Comparison of ENCODE assay signal across 8 mouse cellular contexts in the genomic region with DNA sequence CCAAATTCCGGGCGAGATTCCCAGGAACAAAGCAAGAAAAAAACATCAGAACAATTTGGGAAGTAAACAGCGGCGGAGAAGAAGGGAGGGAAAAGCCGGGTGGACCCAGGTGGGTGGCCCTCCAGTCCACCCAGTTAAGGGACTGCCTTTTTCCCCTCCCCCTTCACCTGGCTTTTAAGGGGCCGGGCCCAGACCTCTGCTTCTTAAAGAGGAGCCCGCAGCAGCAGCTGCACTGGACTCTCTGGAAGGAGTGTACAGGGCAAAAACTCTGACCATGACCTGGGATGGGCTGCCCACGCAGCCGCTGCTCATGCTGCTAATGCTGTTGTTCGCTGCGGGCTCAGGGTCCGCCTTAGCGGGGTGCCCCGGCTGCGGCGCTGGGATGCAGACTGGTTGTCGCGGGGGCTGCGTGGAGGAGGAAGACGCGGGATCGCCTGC. TPM values are rescaled to one million over a fixed set of nuclear protein-coding genes. Genes with fewer than 3 reads are reported as not detected.
DNase-seq lines count a peak whose midpoint lies in the region; ATAC-seq and TF ChIP-seq lines count a peak whose summit lies in the region.
"Had no signal": no experiment of that assay in that cellular context is flagged by ENCODE, and none has a peak within 500 bp of the region (broad histone marks: within the 10 kb centered on the region; RNA-seq: fewer than 3 reads in every experiment).

Gene Igfbp6 (plus strand): TSS at position 89 of the 438 bp plus-strand sequence.

- no peaks in the 10 kb centered on the region for H3K9me3 ChIP-seq in ES-E14 (ENCODE audit: control insufficient read depth, insufficient read depth, low read depth, low read length)
- no peaks in the 10 kb centered on the region for H3K9me3 ChIP-seq in intestine, embryonic 14.5 days (ENCODE audit: control insufficient read depth, low read length)

- peak within 1 kb of the TSS; percentile 50 for H3K4me3 ChIP-seq in C2C12 (ENCODE audit: insufficient read depth, poor library complexity, severe bottlenecking)
- H3K4me3 ChIP-seq in ES-E14 (ENCODE audit: insufficient read depth in 1 of 2, low read depth in 1 of 2, low read length in 2 of 2, poor library complexity in 1 of 2, severe bottlenecking in 1 of 2) = peak within 1 kb of the TSS; percentile 44 to 54
- H3K4me3 ChIP-seq in intestine, embryonic 14.5 days (ENCODE audit: low read depth, low read length) = peak within 1 kb of the TSS; percentile 20

- peak within 1 kb of the TSS; percentile 86 for H3ac ChIP-seq in C2C12 (ENCODE audit: control insufficient read depth, insufficient read length, low read depth)

- DNase-seq in ES-E14 (ENCODE audit: low read depth, low spot score) = no peak
- peak; percentile 59 for DNase-seq in gastrocnemius, postnatal 25 days
- no peak for DNase-seq in intestine, embryonic 14.5 days (ENCODE audit: low spot score)
- DNase-seq in lung, postnatal 25 days (ENCODE audit: low spot score) = peak; percentile 43
- peak; percentile 34 for DNase-seq in urinary bladder, postnatal 25 days (ENCODE audit: low spot score)
- no peak for DNase-seq in layer of hippocampus, adult 9-10 months (ENCODE audit: low spot score)

- H3K79me3 ChIP-seq in C2C12 (ENCODE audit: low read depth) = no peaks in the 10 kb centered on the region

- H3K36me3 ChIP-seq in C2C12 (ENCODE audit: control insufficient read depth, insufficient read depth) = peaks cover 14% of the 10 kb centered on the region
- no peaks in the 10 kb centered on the region for H3K36me3 ChIP-seq in ES-E14 (ENCODE audit: control insufficient read depth, insufficient read depth, low read length, poor library complexity, severe bottlenecking)
- no peaks in the 10 kb centered on the region for H3K36me3 ChIP-seq in intestine, embryonic 14.5 days (ENCODE audit: control insufficient read depth, insufficient read depth, low read length)

- in situ Hi-C loops in ES-E14 (cut with MboI; ENCODE audit: low sequenced_read_pairs in 2 of 2, unreplicated experiment in 2 of 2) = no loop called here

- peaks cover 0 to 2% of the 10 kb centered on the region in 2 experiments; a peak in 1 of 4 replicates for H3K4me1 ChIP-seq in ES-E14 (ENCODE audit: control insufficient read depth in 2 of 2, insufficient read depth in 2 of 2, low read length in 2 of 2, poor library complexity in 1 of 2)
- H3K4me1 ChIP-seq in intestine, embryonic 14.5 days (replicated peaks; ENCODE audit: control insufficient read depth, insufficient read depth, low read length) = peaks cover 18% of the 10 kb centered on the region; the same call in 1 of the 2 replicates

- H3K27ac ChIP-seq in ES-E14 (ENCODE audit: insufficient read depth, low read depth, low read length, poor library complexity, severe bottlenecking) = no peak within 1 kb of the TSS
- no peak within 1 kb of the TSS for H3K27ac ChIP-seq in intestine, embryonic 14.5 days (ENCODE audit: low read depth)

- WGBS in intestine, embryonic 14.5 days = 13% methylated on average over 22 of the region's 22 CpGs

- no peak for ATAC-seq in intestine, embryonic 14.5 days (replicated peaks; ENCODE audit: low FRiP score, low TSS enrichment, low read depth)

- H3K79me2 ChIP-seq in C2C12 (ENCODE audit: control insufficient read depth, insufficient read depth) = peaks cover 39% of the 10 kb centered on the region

- peak within 1 kb of the TSS; percentile 13 for H3K4me2 ChIP-seq in intestine, embryonic 14.5 days (ENCODE audit: low read length)

- H3K9ac ChIP-seq in ES-E14 (ENCODE audit: insufficient read depth, low read depth, low read length, poor library complexity, severe bottlenecking) = 0 out of 2 replicates have a peak within 1 kb of the TSS, but pooled peaks have one; percentile 4
- no peak within 1 kb of the TSS for H3K9ac ChIP-seq in intestine, embryonic 14.5 days (ENCODE audit: low read length)

- no peak for TF ChIP-seq CTCF in C2C12 (IDR thresholded peaks at IDR 0.05; ENCODE audit: control insufficient read depth, insufficient read depth, insufficient read length)

- no peaks in the 10 kb centered on the region for H3K27me3 ChIP-seq in C2C12 (ENCODE audit: control insufficient read depth, insufficient read depth, insufficient read length)
- H3K27me3 ChIP-seq in intestine, embryonic 14.5 days (replicated peaks; ENCODE audit: control insufficient read depth, insufficient read depth, low read length) = peaks cover 24% of the 10 kb centered on the region

TF ChIP-seq in C2C12, 6 proteins besides CTCF, POLR2A, EP300 and RAD21:
- TF ChIP-seq MAX (IDR thresholded peaks at IDR 0.05) = no peak
- TF ChIP-seq USF1 (IDR thresholded peaks at IDR 0.05; ENCODE audit: low read depth) = no peak
- TF ChIP-seq FOSL1 (IDR thresholded peaks at IDR 0.05; ENCODE audit: insufficient read depth, low read length, poor library complexity, severe bottlenecking) = no peak
- TF ChIP-seq CEBPB (IDR thresholded peaks at IDR 0.05; ENCODE audit: low read depth) = no peak

TF ChIP-seq in ES-E14, 5 proteins besides CTCF, POLR2A, EP300 and RAD21:
- TF ChIP-seq ZC3H11A (IDR thresholded peaks at IDR 0.05; ENCODE audit: borderline replicate concordance, low read depth, low read length) (no peak), HCFC1 (IDR thresholded peaks at IDR 0.05; ENCODE audit: borderline replicate concordance, insufficient read depth, low read length) (no peak), ZNF384 (IDR thresholded peaks at IDR 0.05; ENCODE audit: low read depth, low read length) (no peak), MAFK (IDR thresholded peaks at IDR 0.05; ENCODE audit: insufficient read depth, low read depth, low read length) (no peak), CHD2 (IDR thresholded peaks at IDR 0.05; ENCODE audit: low read depth, low read length) (no peak)

RNA-seq across cellular contexts. Expression of gene Igfbp6, which starts in this region (rescaled TPM):
- 297 TPM for polyA plus RNA-seq in C2C12 (2012; fragmentation: generic; extraction: Trizol)
- 4.2 and 7.5 TPM in 2 replicates for total RNA-seq in ES-E14 (2012; rRNA removed)
- total RNA-seq in gastrocnemius, postnatal 25 days (2021) = 10 to 100 TPM; 46.4 to 68.2 TPM
- 8.8 and 10.4 TPM in 2 replicates for polyA plus RNA-seq in intestine, embryonic 14.5 days (2014; fragmentation: Nextera tagmentation; extraction: Ambion mirVana)
- total RNA-seq: common myeloid progenitor, adult 5-6 weeks had no signal

Comparison
In these comparisons a context has a peak if more than half of its experiments do, and no peak if none do; other contexts are left out.
1. RNA of gene Igfbp6 (polyA plus RNA-seq): 297 TPM in C2C12 (single experiment); 8.8 to 10.4 TPM in intestine, embryonic 14.5 days; every median in the first group is over 10 times any median in the second.
2. DNase-seq: peak in gastrocnemius, postnatal 25 days (single experiment), lung, postnatal 25 days (single experiment) and urinary bladder, postnatal 25 days (single experiment); none in ES-E14 (single experiment), intestine, embryonic 14.5 days (single experiment) and layer of hippocampus, adult 9-10 months (single experiment).
3. Peak in every context shown above with its lines, with median percentiles within 50 percentile points of each other: H3K4me3 ChIP-seq.